Mouse (Mus musculus) gastrocnemius, adult 2 months (tissue): ENCODE results near the gene Mboat1. TPM values are rescaled to one million over a fixed set of nuclear protein-coding genes. Genes with fewer than 3 reads are reported as not detected.

Experiments
- DNase-seq: peaks from one replicate; pipeline ENCODE4 v3.0.0; 2022
- H3K27ac ChIP-seq: fragments of 200-600 bp; 2 replicates; pipeline ENCODE4 v1.8.1; 2022; ENCODE audit warnings: mild to moderate bottlenecking
- H3K4me3 ChIP-seq: fragments of 200-600 bp; 2 replicates; pipeline ENCODE4 v1.8.1; 2022; ENCODE audit warnings: mild to moderate bottlenecking, moderate library complexity
- CTCF ChIP-seq: fragments of 200-600 bp; IDR thresholded peaks from 2 replicates; pipeline ENCODE4 v1.8.1; 2022; ENCODE audit warnings: antibody characterized with exemption, mild to moderate bottlenecking, moderate library complexity
- intact Hi-C: fragments of 180-260 bp; cut with DNase I; formaldehyde crosslinking; loops from one replicate; pipeline ENCODE4 v1.15.1; 2025
- total RNA-seq, 2 experiments: library from RNA; stranded (reverse); gene quantifications; 2 replicates each; pipeline ENCODE4 v1.2.3; 2021

Mboat1 gene
- total RNA-seq, 2 experiments from 2014 or later: 1.2 to 3.7 TPM

GRCm38 (mm10) chr13:30229625-30230139, 93.4 kb downstream of the Mboat1 start:
- intact Hi-C loops: loop anchor here (10.0 kb wide), 1 partner anchor 245 kb away; the partner anchor contains the start of gene E2f3
- no peak for TF ChIP-seq CTCF
- H3K27ac ChIP-seq: peak overlapping the region; percentile 82
- no peak for DNase-seq
- H3K4me3 ChIP-seq: peak overlapping the region; percentile 50

- H3K4me3 ChIP-seq: peak overlapping the region; percentile 63
- no peak for TF ChIP-seq CTCF
- H3K27ac ChIP-seq: peak overlapping the region; percentile 89
- intact Hi-C loops: loop anchor here (10.0 kb wide), 1 partner anchor 250 kb away; the partner anchor contains the start of gene E2f3
- DNase-seq: peak; percentile 56
These were observed 98.9 kb downstream of the Mboat1 start for GRCm38 (mm10) chr13:30235056-30235750.

- TF ChIP-seq CTCF: no peak
- Histone ChIP-seq H3K4me3 (no peak overlapping the region), H3K27ac (peak overlapping the region; percentile 61; the same call in 1 of the 2 replicates)
- intact Hi-C loops: loop anchor here (10.0 kb wide), 1 partner anchor 255 kb away; the partner anchor contains the start of gene E2f3
- no peak for DNase-seq
These were observed 103.1 kb downstream of the Mboat1 start for GRCm38 (mm10) chr13:30239396-30239795.

- TF ChIP-seq CTCF: no peak
These were observed 109.3 kb downstream of the Mboat1 start for GRCm38 (mm10) chr13:30245573-30245972.

GRCm38 (mm10) chr13:30250341-30250905, 114.1 kb downstream of the Mboat1 start:
- Histone ChIP-seq H3K4me3 (no peak overlapping the region), H3K27ac (peak overlapping the region; percentile 71)
- no peak for TF ChIP-seq CTCF
- DNase-seq: no peak
- intact Hi-C loops: loop anchor here (10.0 kb wide), 1 partner anchor 56 kb away; no protein-coding TSS in a partner anchor

More at GRCm38 (mm10) chr13:30245573-30245972, 109.3 kb downstream of the Mboat1 start:
- intact Hi-C loops: no loop called here
- no peak for DNase-seq
- Histone ChIP-seq H3K27ac (no peak overlapping the region), H3K4me3 (no peak overlapping the region)

GRCm38 (mm10) chr13:30251431-30251830, 115.1 kb downstream of the Mboat1 start:
- intact Hi-C loops: loop anchor here (10.0 kb wide), 1 partner anchor 57 kb away; no protein-coding TSS in a partner anchor
- Histone ChIP-seq H3K4me3 (no peak overlapping the region), H3K27ac (0 out of 2 replicates have a peak overlapping the region, but pooled peaks have one; percentile 8)
- no peak for TF ChIP-seq CTCF
- no peak for DNase-seq

GRCm38 (mm10) chr13:30252692-30253091, 116.4 kb downstream of the Mboat1 start:
- intact Hi-C loops: loop anchor here (10.0 kb wide), 1 partner anchor 58 kb away; no protein-coding TSS in a partner anchor
- peak overlapping the region; percentile 64 for H3K27ac ChIP-seq
- TF ChIP-seq CTCF: no peak
- peak overlapping the region; percentile 40; the same call in 1 of the 2 replicates for H3K4me3 ChIP-seq
- no peak for DNase-seq

GRCm38 (mm10) chr13:30253636-30254264, 117.5 kb downstream of the Mboat1 start:
- DNase-seq: peak; percentile 70
- H3K4me3 ChIP-seq: peak overlapping the region; percentile 11; the same call in 1 of the 2 replicates
- intact Hi-C loops: loop anchor here (10.0 kb wide), 1 partner anchor 59 kb away; no protein-coding TSS in a partner anchor
- peak overlapping the region; percentile 63 for H3K27ac ChIP-seq
- TF ChIP-seq CTCF: no peak

GRCm38 (mm10) chr13:30254421-30254820, 118.1 kb downstream of the Mboat1 start:
- no peak for TF ChIP-seq CTCF
- H3K27ac ChIP-seq: peak overlapping the region; percentile 63
- intact Hi-C loops: loop anchor here (10.0 kb wide), 1 partner anchor 60 kb away; no protein-coding TSS in a partner anchor

GRCm38 (mm10) chr13:30258802-30259201, 122.5 kb downstream of the Mboat1 start:
- intact Hi-C loops: loop anchor here (5.0 to 10.0 kb wide), 2 partner anchors 64 to 402 kb away; partner anchors contain the start of gene Cdkal1
- no peak for TF ChIP-seq CTCF
- Histone ChIP-seq H3K4me3 (no peak overlapping the region), H3K27ac (no peak overlapping the region)
- no peak for DNase-seq

More at GRCm38 (mm10) chr13:30254421-30254820, 118.1 kb downstream of the Mboat1 start:
- no peak overlapping the region for H3K4me3 ChIP-seq
- no peak for DNase-seq

GRCm38 (mm10) chr13:30259326-30259725, 123.0 kb downstream of the Mboat1 start:
- no peak overlapping the region for H3K27ac ChIP-seq
- no peak for DNase-seq
- TF ChIP-seq CTCF: no peak
- intact Hi-C loops: loop anchor here (5.0 to 10.0 kb wide), 2 partner anchors 65 to 402 kb away; partner anchors contain the start of gene Cdkal1
- no peak overlapping the region for H3K4me3 ChIP-seq
